Mouse (Mus musculus) mesoderm, embryonic 11.5 days (tissue): ENCODE measurements around the gene Rrp12.
A peak's percentile ranks its signal among the peaks of the same experiment; 100 is the strongest.
"Not testable (repeated sequence)": the region's sequence is repeated elsewhere in the genome, so short reads cannot be mapped to it uniquely, and the experiment has no call there.

Experiments used
- DNase-seq: peaks from one replicate; pipeline ENCODE4 v3.0.0-alpha.2; 2012; ENCODE audit warnings: low read depth, low spot score

The Rrp12 gene

GRCm38 (mm10) chr19:41906311-41907078, 10.5 kb upstream of the Rrp12 start:
- DNase-seq = no peak

GRCm38 (mm10) chr19:41905246-41905645, 9.3 kb upstream of the Rrp12 start:
- DNase-seq = no peak

GRCm38 (mm10) chr19:41902848-41903593, 7.0 kb upstream of the Rrp12 start:
- DNase-seq = no peak

GRCm38 (mm10) chr19:41901696-41902095, 5.7 kb upstream of the Rrp12 start:
- DNase-seq = no peak

- no peak for DNase-seq
Observed at GRCm38 (mm10) chr19:41900495-41901090, 4.6 kb upstream of the Rrp12 start.

GRCm38 (mm10) chr19:41898860-41899259, 2.9 kb upstream of the Rrp12 start:
- peak; percentile 61 for DNase-seq

- DNase-seq = no peak
Observed at GRCm38 (mm10) chr19:41896319-41896711, 342 bp upstream of the Rrp12 start.

- DNase-seq = no peak
Observed at GRCm38 (mm10) chr19:41894959-41895358, 1.0 kb downstream of the Rrp12 start.

GRCm38 (mm10) chr19:41888191-41888590, 7.8 kb downstream of the Rrp12 start:
- no peak for DNase-seq

- no peak for DNase-seq
Observed at GRCm38 (mm10) chr19:41883882-41884281, 12.1 kb downstream of the Rrp12 start.

- DNase-seq = no peak
Observed at GRCm38 (mm10) chr19:41881842-41882241, 14.1 kb downstream of the Rrp12 start.

- no peak for DNase-seq
Observed at GRCm38 (mm10) chr19:41874356-41874755, 21.6 kb downstream of the Rrp12 start.

- no peak for DNase-seq
Observed at GRCm38 (mm10) chr19:41872285-41872684, 23.7 kb downstream of the Rrp12 start.

- not testable (repeated sequence) for DNase-seq
Observed at GRCm38 (mm10) chr19:41869946-41870345, 26.0 kb downstream of the Rrp12 start.

- DNase-seq = no peak
Observed at GRCm38 (mm10) chr19:41869296-41869695, 26.7 kb downstream of the Rrp12 start.

- DNase-seq = no peak
Observed at GRCm38 (mm10) chr19:41866707-41867106, 29.3 kb downstream of the Rrp12 start.

GRCm38 (mm10) chr19:41857816-41858310, 38.1 kb downstream of the Rrp12 start:
- DNase-seq = no peak

- DNase-seq = no peak
Observed at GRCm38 (mm10) chr19:41857086-41857762, 38.7 kb downstream of the Rrp12 start.

- no peak for DNase-seq
Observed at GRCm38 (mm10) chr19:41852423-41852822, 43.5 kb downstream of the Rrp12 start.

- no peak for DNase-seq
Observed at GRCm38 (mm10) chr19:41850719-41851543, 45.0 kb downstream of the Rrp12 start.
